Mouse (Mus musculus) E14TG2a.4 (cell line): ENCODE data around the gene Acvr1b.

Source experiments
- CTCF ChIP-seq: conservative IDR thresholded peaks from 2 replicates; pipeline ENCODE4 v1.5.1; 2014; ENCODE audit warnings: low read length
- NANOG ChIP-seq: IDR thresholded peaks from 2 replicates; pipeline ENCODE4 v1.6.1; 2014; ENCODE audit warnings: borderline replicate concordance, low read length, mixed read lengths
- POU5F1 ChIP-seq: IDR thresholded peaks from 2 replicates; pipeline ENCODE4 v1.6.1; 2014; ENCODE audit warnings: low read length, borderline replicate concordance

GRCm38 (mm10) chr15:101181500-101181899 is 7.6 kb downstream of the Acvr1b start:
- TF ChIP-seq CTCF (no peak), NANOG (no peak), POU5F1 (no peak)
